16 mouse cellular contexts compared by ENCODE assay signal in the genomic region with DNA sequence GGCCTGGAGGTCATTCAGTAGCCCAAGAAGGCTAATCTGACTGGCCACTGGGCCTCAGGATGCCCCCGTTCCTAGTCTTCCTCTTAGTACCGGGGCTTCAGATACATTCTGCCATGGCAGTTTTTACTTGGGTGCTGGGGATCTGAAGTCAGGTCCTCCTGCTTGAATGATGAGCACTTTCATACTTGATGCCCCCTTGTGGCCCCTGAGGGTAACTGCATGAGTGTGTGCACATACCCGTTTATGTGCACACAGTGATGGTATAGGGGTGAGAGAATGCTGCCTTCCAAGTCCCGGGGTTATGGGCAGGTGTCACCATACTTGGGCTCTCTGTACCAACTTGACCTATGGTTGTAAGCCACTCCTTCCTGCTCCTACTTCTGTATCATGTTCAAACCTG. TPM values are rescaled to one million over a fixed set of nuclear protein-coding genes. Genes with fewer than 3 reads are reported as not detected.
DNase-seq lines count a peak whose midpoint lies in the region; ATAC-seq and TF ChIP-seq lines count a peak whose summit lies in the region.
"Had no signal": no experiment of that assay in that cellular context is flagged by ENCODE, and none has a peak within 500 bp of the region (broad histone marks: within the 10 kb centered on the region; RNA-seq: fewer than 3 reads in every experiment).

No protein-coding gene starts in this region.

- H3K4me1 ChIP-seq in intestine, postnatal 0 days (replicated peaks; ENCODE audit: control insufficient read depth, insufficient read depth, low read length), result no peaks in the 10 kb centered on the region
- no peaks in the 10 kb centered on the region for H3K4me1 ChIP-seq in intestine, embryonic 15.5 days (replicated peaks)
- peaks cover 6% of the 10 kb centered on the region for H3K4me1 ChIP-seq in testis, adult 2 months (ENCODE audit: control insufficient read depth, insufficient read depth, low read length)
- no peaks in the 10 kb centered on the region for H3K4me1 ChIP-seq in bone marrow, adult 2 months (ENCODE audit: control insufficient read depth, insufficient read depth, low read length)

- H3K4me3 ChIP-seq in intestine, postnatal 0 days (ENCODE audit: low read depth, low read length), result no peak overlapping the region
- H3K4me3 ChIP-seq in intestine, embryonic 15.5 days (replicated peaks), result no peak overlapping the region
- no peak overlapping the region for H3K4me3 ChIP-seq in testis, adult 2 months (ENCODE audit: control insufficient read depth, low read depth, low read length)
- H3K4me3 ChIP-seq in bone marrow, adult 2 months (replicated peaks; ENCODE audit: control insufficient read depth, low read depth, low read length), result no peak overlapping the region
- H3K4me3 ChIP-seq: erythroblast, embryonic 14.5 days; neural tube, embryonic 13.5 days had no signal

- no peak for TF ChIP-seq POLR2A in testis, adult 2 months (IDR thresholded peaks at IDR 0.05; ENCODE audit: control insufficient read depth, low read depth, low read length)
- TF ChIP-seq POLR2A in bone marrow, adult 2 months (IDR thresholded peaks at IDR 0.05; ENCODE audit: borderline replicate concordance, control insufficient read depth, low read depth, low read length), result no peak

- H3K4me2 ChIP-seq in intestine, postnatal 0 days (replicated peaks; ENCODE audit: low read depth), result no peak overlapping the region
- no peak overlapping the region for H3K4me2 ChIP-seq in intestine, embryonic 15.5 days (replicated peaks)
- H3K4me2 ChIP-seq: neural tube, embryonic 13.5 days had no signal

- no peaks in the 10 kb centered on the region for H3K36me3 ChIP-seq in intestine, postnatal 0 days (ENCODE audit: control insufficient read depth, insufficient read depth)
- no peaks in the 10 kb centered on the region for H3K36me3 ChIP-seq in intestine, embryonic 15.5 days
- H3K36me3 ChIP-seq in testis, adult 2 months (ENCODE audit: control insufficient read depth, insufficient read depth, low read length), result no peaks in the 10 kb centered on the region

- no peak overlapping the region for H3K9ac ChIP-seq in intestine, postnatal 0 days (ENCODE audit: low read depth, low read length)
- no peak overlapping the region for H3K9ac ChIP-seq in intestine, embryonic 15.5 days
- H3K9ac ChIP-seq: neural tube, embryonic 13.5 days had no signal

- no peak for DNase-seq in testis, postnatal 14 days (ENCODE audit: low spot score)
- DNase-seq in T-cell, adult 2 months (ENCODE audit: low spot score), result no peak
- DNase-seq: heart, adult 11 months; heart, postnatal 14 days; kidney, postnatal 14 days; thymus, adult 18-20 months had no signal

- no peak overlapping the region for H3K27ac ChIP-seq in intestine, postnatal 0 days (ENCODE audit: low read depth, low read length)
- H3K27ac ChIP-seq in intestine, embryonic 15.5 days, result no peak overlapping the region
- H3K27ac ChIP-seq in testis, adult 2 months (ENCODE audit: control insufficient read depth, insufficient read depth, low read depth, low read length), result no peak overlapping the region
- no peak overlapping the region for H3K27ac ChIP-seq in bone marrow, adult 2 months (ENCODE audit: control insufficient read depth, insufficient read depth, low read depth, low read length, poor library complexity)
- H3K27ac ChIP-seq: neural tube, embryonic 13.5 days had no signal

- H3K27me3 ChIP-seq in intestine, postnatal 0 days (replicated peaks; ENCODE audit: control insufficient read depth, insufficient read depth, low read length), result no peaks in the 10 kb centered on the region
- H3K27me3 ChIP-seq in intestine, embryonic 15.5 days (replicated peaks), result no peaks in the 10 kb centered on the region
- H3K27me3 ChIP-seq in testis, adult 2 months (ENCODE audit: control insufficient read depth, insufficient read depth, low read length), result no peaks in the 10 kb centered on the region
- H3K27me3 ChIP-seq: CH12.LX; neural tube, embryonic 13.5 days had no signal

- WGBS in intestine, postnatal 0 days, result 97% methylated on average over 4 of the region's 4 CpGs
- 93% methylated on average over 4 of the region's 4 CpGs for WGBS in intestine, embryonic 15.5 days
- whole genome bisulfite sequencing in bone marrow, adult 2 months, result 94% methylated on average over 4 of the region's 4 CpGs

- peak; percentile 45 for TF ChIP-seq CTCF in intestine, postnatal 0 days (IDR thresholded peaks at IDR 0.05; ENCODE audit: low read depth)
- TF ChIP-seq CTCF in testis, adult 2 months (IDR thresholded peaks at IDR 0.05; ENCODE audit: control insufficient read depth, insufficient read depth, insufficient replicate concordance, low read depth, low read length), result peak; percentile 56; the same call in 1 of the 2 replicates
- 0 out of 2 replicates have a peak, but pooled peaks have one; percentile 7 for TF ChIP-seq CTCF in bone marrow, adult 2 months (IDR thresholded peaks at IDR 0.05; ENCODE audit: control insufficient read depth, insufficient read depth, low read length)

- ATAC-seq in intestine, postnatal 0 days, result no peak
- ATAC-seq in intestine, embryonic 15.5 days, result no peak
- no peak for ATAC-seq in frontal cortex, adult (ENCODE audit: low TSS enrichment)
- ATAC-seq: inflammation-experienced regulatory T-cells, adult 6 months; midbrain, embryonic 16.5 days had no signal

- no peaks in the 10 kb centered on the region for H3K9me3 ChIP-seq in intestine, postnatal 0 days (ENCODE audit: control insufficient read depth)
- 0 out of 2 replicates have a peak, but pooled peaks cover 3% of the 10 kb centered on the region for H3K9me3 ChIP-seq in intestine, embryonic 15.5 days
- H3K9me3 ChIP-seq: neural tube, embryonic 13.5 days had no signal

RNA-seq across cellular contexts. Expression of gene B3glct, which starts 33.5 kb away (rescaled TPM):
- polyA plus RNA-seq in intestine, postnatal 0 days (2015; fragmentation: Nextera tagmentation; extraction: Ambion mirVana), result 10.7 and 11.2 TPM in 2 replicates
- 11.2 and 12.3 TPM in 2 replicates for polyA plus RNA-seq in intestine, embryonic 15.5 days (2015; fragmentation: Nextera tagmentation; extraction: Ambion mirVana)
- 0.83 and 1.0 TPM in 2 replicates for polyA plus RNA-seq in testis, adult 2 months (2012; rRNA removed)
- polyA plus RNA-seq in bone marrow, adult 2 months (2011; ENCODE audit: insufficient read depth, insufficient read length, low replicate concordance, missing spikeins), result 2.5 and 6.0 TPM in 2 replicates
